Mouse (Mus musculus) erythroblast, embryonic 14.5 days (primary cell): Measurements from ENCODE around the gene Htr6.

ENCODE experiments used
- GATA1 ChIP-seq: IDR thresholded peaks from 2 replicates; pipeline ENCODE4 v1.6.1; 2012; ENCODE audit warnings: low read length, inconsistent platforms, mixed read lengths
- TAL1 ChIP-seq: IDR thresholded peaks from 3 replicates; pipeline ENCODE4 v1.6.1; 2012; ENCODE audit warnings: low read length, inconsistent platforms, mixed read lengths

GRCm38 (mm10) chr4:139053391-139053790, 22.0 kb downstream of the Htr6 start:
- TF ChIP-seq TAL1 (no peak), GATA1 (no peak)
